Mouse (Mus musculus) bone marrow, adult 2 months (tissue): ENCODE results near the gene D10Wsu102e.

Source experiments
- CTCF ChIP-seq: fragments of 200-500 bp; IDR thresholded peaks from 2 replicates; pipeline ENCODE4 v1.5.1; 2011; ENCODE audit warnings: low read length, control low read depth; ENCODE audit not compliant: control insufficient read depth, insufficient read depth
- POLR2A ChIP-seq: fragments of 200-500 bp; IDR thresholded peaks from 2 replicates; pipeline ENCODE4 v1.6.1; 2011; ENCODE audit warnings: low read depth, mild to moderate bottlenecking, control low read depth, low read length, borderline replicate concordance; ENCODE audit not compliant: control insufficient read depth

- TF ChIP-seq CTCF = no peak
- no peak for TF ChIP-seq POLR2A
These were observed 14.1 kb downstream of the D10Wsu102e start for GRCm38 (mm10) chr10:83374045-83374656.
